Mouse (Mus musculus): ENCODE results near the gene Slc25a42.

DNA sequence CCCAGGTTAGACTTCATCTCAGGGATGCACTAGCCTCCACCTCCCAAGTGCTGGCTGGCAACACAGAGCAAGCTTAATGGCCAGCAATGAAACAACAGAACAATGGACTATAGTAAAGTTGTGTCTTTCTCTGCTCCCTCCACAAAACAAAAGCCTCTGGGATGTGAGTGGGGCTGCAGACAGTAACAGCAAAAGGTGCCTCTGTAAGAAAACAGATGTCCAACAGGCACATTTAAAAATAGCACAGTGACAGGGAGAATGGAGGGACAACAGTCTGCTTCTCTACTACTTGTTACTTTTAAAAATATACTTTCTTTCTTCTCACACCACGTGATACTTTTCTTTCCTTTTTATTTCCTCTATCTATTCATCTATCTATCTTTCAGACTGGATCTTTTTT is 7.3 kb downstream of the Slc25a42 start:
- no peak for TF ChIP-seq CTCF (IDR thresholded peaks at IDR 0.05; ENCODE audit: low read depth)
- no peak for TF ChIP-seq EP300 (IDR thresholded peaks at IDR 0.05; ENCODE audit: low read depth)

Measured in liver, embryonic 14.5 days (tissue).